Mouse (Mus musculus): Measurements from ENCODE around the gene Cfap100.

- TF ChIP-seq CTCF (IDR thresholded peaks at IDR 0.05; ENCODE audit: insufficient read depth, low read length) (no peak), POLR2A (IDR thresholded peaks at IDR 0.05; ENCODE audit: borderline replicate concordance, extremely low read depth, low read depth, low read length) (no peak)
Observed at GRCm38 (mm10) chr6:90465028-90465640, 36.5 kb upstream of the Cfap100 start.
